In genomic region chr5:137528247-137528968, GRCm38 (mm10) we compare ENCODE assay signal across 16 mouse cellular contexts. TPM values are rescaled to one million over a fixed set of nuclear protein-coding genes. Genes with fewer than 3 reads are reported as not detected.
DNase-seq lines count a peak whose midpoint lies in the region; ATAC-seq and TF ChIP-seq lines count a peak whose summit lies in the region.
"Had no signal": no experiment of that assay in that cellular context is flagged by ENCODE, and none has a peak within 500 bp of the region (broad histone marks: within the 10 kb centered on the region; RNA-seq: fewer than 3 reads in every experiment).

No protein-coding gene starts in this region.

- H3K36me3 ChIP-seq in heart, embryonic 10.5 days, result peaks cover 65% of the 10 kb centered on the region
- H3K36me3 ChIP-seq in megakaryocyte, embryonic 14.5 days (replicated peaks; ENCODE audit: low read length), result peaks cover 73% of the 10 kb centered on the region
- peaks cover 67% of the 10 kb centered on the region for H3K36me3 ChIP-seq in hindbrain, embryonic 13.5 days
- H3K36me3 ChIP-seq in midbrain, postnatal 0 days (ENCODE audit: insufficient read depth, low read length), result peaks cover 59% of the 10 kb centered on the region

- 0 out of 2 replicates have a peak overlapping the region, but pooled peaks have one; percentile 22 for H3K27ac ChIP-seq in heart, embryonic 10.5 days
- H3K27ac ChIP-seq in hindbrain, embryonic 13.5 days, result peak overlapping the region; percentile 99
- peak overlapping the region; percentile 43; the same call in 1 of the 2 replicates for H3K27ac ChIP-seq in midbrain, postnatal 0 days (ENCODE audit: low read depth, low read length)
- H3K27ac ChIP-seq: hindbrain, embryonic 15.5 days; stomach, embryonic 15.5 days had no signal

- DNase-seq in heart, embryonic 10.5 days (ENCODE audit: low spot score), result no peak
- no peak for DNase-seq in heart, adult 8-10 months (ENCODE audit: low spot score)
- no peak for DNase-seq in midbrain, postnatal 0 days (ENCODE audit: low spot score)
- DNase-seq: adrenal gland, postnatal 14 days; kidney, postnatal 25 days; lung, adult 18-20 months had no signal

- no peak for ATAC-seq in megakaryocyte, adult 5-6 weeks (ENCODE audit: poor library complexity, severe bottlenecking)
- ATAC-seq in hindbrain, embryonic 13.5 days (ENCODE audit: low FRiP score), result no peak
- no peak for ATAC-seq in midbrain, postnatal 0 days (ENCODE audit: low FRiP score)
- ATAC-seq in activated CD4-positive, CD25-positive, alpha-beta regulatory T cell, adult 4 months, result no peak
- ATAC-seq: CD4-positive, CD25-positive, alpha-beta regulatory T cell, adult 4 months had no signal

- peak overlapping the region; percentile 22; the same call in 1 of the 2 replicates for H3K4me3 ChIP-seq in heart, embryonic 10.5 days
- H3K4me3 ChIP-seq in megakaryocyte, embryonic 14.5 days (replicated peaks), result peak overlapping the region; percentile 54
- no peak overlapping the region for H3K4me3 ChIP-seq in hindbrain, embryonic 13.5 days
- no peak overlapping the region for H3K4me3 ChIP-seq in midbrain, postnatal 0 days (ENCODE audit: low read depth, low read length)
- H3K4me3 ChIP-seq: hindbrain, embryonic 15.5 days; stomach, embryonic 15.5 days had no signal

- no peaks in the 10 kb centered on the region for H3K27me3 ChIP-seq in heart, embryonic 10.5 days (ENCODE audit: insufficient read depth, poor library complexity, severe bottlenecking)
- H3K27me3 ChIP-seq in megakaryocyte, embryonic 14.5 days (replicated peaks), result no peaks in the 10 kb centered on the region
- no peaks in the 10 kb centered on the region for H3K27me3 ChIP-seq in hindbrain, embryonic 13.5 days
- no peaks in the 10 kb centered on the region for H3K27me3 ChIP-seq in midbrain, postnatal 0 days (ENCODE audit: insufficient read depth, low read length)
- H3K27me3 ChIP-seq: hindbrain, embryonic 15.5 days; stomach, embryonic 15.5 days had no signal

- peak overlapping the region; percentile 100 for H3K9ac ChIP-seq in hindbrain, embryonic 13.5 days
- no peak overlapping the region for H3K9ac ChIP-seq in midbrain, postnatal 0 days (replicated peaks; ENCODE audit: low read length, poor library complexity, severe bottlenecking)
- H3K9ac ChIP-seq: hindbrain, embryonic 15.5 days; stomach, embryonic 15.5 days had no signal

- 82% methylated on average over 22 of the region's 22 CpGs for WGBS in heart, embryonic 10.5 days
- 84% methylated on average over 22 of the region's 22 CpGs for WGBS in hindbrain, embryonic 13.5 days
- WGBS in midbrain, postnatal 0 days, result 81% methylated on average over 22 of the region's 22 CpGs

- H3K9me3 ChIP-seq in heart, embryonic 10.5 days, result no peaks in the 10 kb centered on the region
- H3K9me3 ChIP-seq in megakaryocyte, embryonic 14.5 days, result no peaks in the 10 kb centered on the region
- H3K9me3 ChIP-seq in hindbrain, embryonic 13.5 days, result no peaks in the 10 kb centered on the region
- H3K9me3 ChIP-seq in midbrain, postnatal 0 days (ENCODE audit: low read length), result no peaks in the 10 kb centered on the region
- H3K9me3 ChIP-seq: hindbrain, embryonic 15.5 days; stomach, embryonic 15.5 days had no signal

- no peak for TF ChIP-seq CTCF in midbrain, postnatal 0 days (IDR thresholded peaks at IDR 0.05)

- H3K4me1 ChIP-seq in heart, embryonic 10.5 days, result peaks cover 61% of the 10 kb centered on the region
- peaks cover 39% of the 10 kb centered on the region for H3K4me1 ChIP-seq in megakaryocyte, embryonic 14.5 days
- H3K4me1 ChIP-seq in hindbrain, embryonic 13.5 days (replicated peaks), result peaks cover 48% of the 10 kb centered on the region
- no peaks in the 10 kb centered on the region; the same call in 1 of the 2 replicates for H3K4me1 ChIP-seq in midbrain, postnatal 0 days (ENCODE audit: insufficient read depth, low read length)

- no peak overlapping the region for H3K4me2 ChIP-seq in hindbrain, embryonic 13.5 days
- H3K4me2 ChIP-seq in midbrain, postnatal 0 days (ENCODE audit: low read depth, low read length, poor library complexity, severe bottlenecking), result no peak overlapping the region
- H3K4me2 ChIP-seq: hindbrain, embryonic 15.5 days; stomach, embryonic 15.5 days had no signal

RNA-seq across cellular contexts. Expression of gene Epo, which starts 4.6 kb away (rescaled TPM):
- polyA plus RNA-seq in heart, embryonic 10.5 days (2016; fragmentation: Nextera tagmentation; extraction: Ambion mirVana), result 0.28 and 2.3 TPM in 2 replicates
- total RNA-seq in heart, adult 8-10 months (2022), result not detected
- polyA plus RNA-seq in megakaryocyte, embryonic 14.5 days (2012; ENCODE audit: insufficient read depth, low replicate concordance), result not detected in 2 replicates
- total RNA-seq in megakaryocyte, adult 5-6 weeks (2015), result not detected in 2 replicates
- total RNA-seq in megakaryocyte, adult 5-6 weeks (2017), result not detected in 2 replicates
- polyA plus RNA-seq in hindbrain, embryonic 13.5 days (2015; fragmentation: Nextera tagmentation; extraction: Ambion mirVana), result not detected in 2 replicates
- total RNA-seq in midbrain, postnatal 0 days (2014; rRNA removed), result not detected in 2 replicates
- not detected in 2 replicates for polyA plus RNA-seq in midbrain, postnatal 0 days (2015; fragmentation: Nextera tagmentation; extraction: Ambion mirVana)
- polyA plus RNA-seq in activated CD4-positive, CD25-positive, alpha-beta regulatory T cell, adult 4 months (2017; shearing (Covaris generic)), result not detected
- total RNA-seq: adrenal gland, postnatal 14 days; granulocyte monocyte progenitor cell, adult 5-6 weeks; left cerebral cortex, postnatal 10 days had no signal
- polyA plus RNA-seq: CD4-positive, CD25-positive, alpha-beta regulatory T cell, adult 4 months; cerebellum, adult 2 months; hindbrain, embryonic 15.5 days; stomach, embryonic 15.5 days had no signal

RNA-seq across cellular contexts. Expression of gene Gnb2, which starts 4.9 kb away (rescaled TPM):
- 287 and 294 TPM in 2 replicates for polyA plus RNA-seq in heart, embryonic 10.5 days (2016; fragmentation: Nextera tagmentation; extraction: Ambion mirVana)
- 100 to 1,000 TPM; 243 to 256 (median 246) TPM for total RNA-seq in heart, adult 8-10 months (2022)
- polyA plus RNA-seq in megakaryocyte, embryonic 14.5 days (2012; ENCODE audit: insufficient read depth, low replicate concordance), result 332 and 439 TPM in 2 replicates
- total RNA-seq in megakaryocyte, adult 5-6 weeks (2015), result 393 and 449 TPM in 2 replicates
- total RNA-seq in megakaryocyte, adult 5-6 weeks (2017), result 377 and 389 TPM in 2 replicates
- polyA plus RNA-seq in hindbrain, embryonic 13.5 days (2015; fragmentation: Nextera tagmentation; extraction: Ambion mirVana), result 529 and 536 TPM in 2 replicates
- 1,154 and 1,456 TPM in 2 replicates for total RNA-seq in midbrain, postnatal 0 days (2014; rRNA removed)
- 590 and 632 TPM in 2 replicates for polyA plus RNA-seq in midbrain, postnatal 0 days (2015; fragmentation: Nextera tagmentation; extraction: Ambion mirVana)
- polyA plus RNA-seq in activated CD4-positive, CD25-positive, alpha-beta regulatory T cell, adult 4 months (2017; shearing (Covaris generic)), result 10 to 100 TPM; 73.0 to 82.7 TPM

RNA-seq across cellular contexts. Expression of gene Gigyf1, which starts 10.1 kb away (rescaled TPM):
- polyA plus RNA-seq in heart, embryonic 10.5 days (2016; fragmentation: Nextera tagmentation; extraction: Ambion mirVana), result 8.0 and 10.8 TPM in 2 replicates
- 10 to 100 TPM; 25.5 to 37.3 (median 27.2) TPM for total RNA-seq in heart, adult 8-10 months (2022)
- 13.2 and 15.3 TPM in 2 replicates for polyA plus RNA-seq in megakaryocyte, embryonic 14.5 days (2012; ENCODE audit: insufficient read depth, low replicate concordance)
- total RNA-seq in megakaryocyte, adult 5-6 weeks (2015), result 8.3 and 8.5 TPM in 2 replicates
- total RNA-seq in megakaryocyte, adult 5-6 weeks (2017), result 5.6 and 5.9 TPM in 2 replicates
- 17.9 and 19.5 TPM in 2 replicates for polyA plus RNA-seq in hindbrain, embryonic 13.5 days (2015; fragmentation: Nextera tagmentation; extraction: Ambion mirVana)
- total RNA-seq in midbrain, postnatal 0 days (2014; rRNA removed), result 23.6 and 30.8 TPM in 2 replicates
- polyA plus RNA-seq in midbrain, postnatal 0 days (2015; fragmentation: Nextera tagmentation; extraction: Ambion mirVana), result 16.3 and 17.8 TPM in 2 replicates
- polyA plus RNA-seq in activated CD4-positive, CD25-positive, alpha-beta regulatory T cell, adult 4 months (2017; shearing (Covaris generic)), result 10 to 100 TPM; 18.5 to 22.6 TPM

RNA-seq across cellular contexts. Expression of gene Actl6b, which starts 24.9 kb away (rescaled TPM):
- polyA plus RNA-seq in heart, embryonic 10.5 days (2016; fragmentation: Nextera tagmentation; extraction: Ambion mirVana), result 0.07 TPM in 1 of 2 replicates, not detected in the other
- not detected for total RNA-seq in heart, adult 8-10 months (2022)
- not detected in 2 replicates for polyA plus RNA-seq in megakaryocyte, embryonic 14.5 days (2012; ENCODE audit: insufficient read depth, low replicate concordance)
- total RNA-seq in megakaryocyte, adult 5-6 weeks (2015), result not detected in 2 replicates
- total RNA-seq in megakaryocyte, adult 5-6 weeks (2017), result not detected in 2 replicates
- 256 and 271 TPM in 2 replicates for polyA plus RNA-seq in hindbrain, embryonic 13.5 days (2015; fragmentation: Nextera tagmentation; extraction: Ambion mirVana)
- total RNA-seq in midbrain, postnatal 0 days (2014; rRNA removed), result 248 and 270 TPM in 2 replicates
- polyA plus RNA-seq in midbrain, postnatal 0 days (2015; fragmentation: Nextera tagmentation; extraction: Ambion mirVana), result 264 and 287 TPM in 2 replicates
- polyA plus RNA-seq in activated CD4-positive, CD25-positive, alpha-beta regulatory T cell, adult 4 months (2017; shearing (Covaris generic)), result not detected
- total RNA-seq: granulocyte monocyte progenitor cell, adult 5-6 weeks had no signal
- polyA plus RNA-seq: CD4-positive, CD25-positive, alpha-beta regulatory T cell, adult 4 months had no signal

RNA-seq across cellular contexts. Expression of gene Pop7, which starts 26.1 kb away (rescaled TPM):
- 50.6 and 56.6 TPM in 2 replicates for polyA plus RNA-seq in heart, embryonic 10.5 days (2016; fragmentation: Nextera tagmentation; extraction: Ambion mirVana)
- total RNA-seq in heart, adult 8-10 months (2022), result 10 to 100 TPM; 15.0 to 18.3 (median 16.2) TPM
- 30.7 and 70.0 TPM in 2 replicates for polyA plus RNA-seq in megakaryocyte, embryonic 14.5 days (2012; ENCODE audit: insufficient read depth, low replicate concordance)
- 20.4 and 27.5 TPM in 2 replicates for total RNA-seq in megakaryocyte, adult 5-6 weeks (2015)
- 11.9 and 14.9 TPM in 2 replicates for total RNA-seq in megakaryocyte, adult 5-6 weeks (2017)
- 82.2 and 85.1 TPM in 2 replicates for polyA plus RNA-seq in hindbrain, embryonic 13.5 days (2015; fragmentation: Nextera tagmentation; extraction: Ambion mirVana)
- total RNA-seq in midbrain, postnatal 0 days (2014; rRNA removed), result 73.2 and 95.3 TPM in 2 replicates
- 91.5 and 95.6 TPM in 2 replicates for polyA plus RNA-seq in midbrain, postnatal 0 days (2015; fragmentation: Nextera tagmentation; extraction: Ambion mirVana)
- polyA plus RNA-seq in activated CD4-positive, CD25-positive, alpha-beta regulatory T cell, adult 4 months (2017; shearing (Covaris generic)), result 10 to 100 TPM; 60.7 to 66.2 TPM

Comparison
In these comparisons a context has a peak if more than half of its experiments do, and no peak if none do; other contexts are left out.
1. H3K27ac ChIP-seq: peak in every context shown above with its lines; median percentile 99 in hindbrain, embryonic 13.5 days; 43 in midbrain, postnatal 0 days; 22 in heart, embryonic 10.5 days.
2. H3K4me3 ChIP-seq: peak in heart, embryonic 10.5 days (single experiment) and megakaryocyte, embryonic 14.5 days (single experiment); none in hindbrain, embryonic 13.5 days (single experiment) and midbrain, postnatal 0 days (single experiment).